Mouse (Mus musculus) embryo, embryonic 10 days (tissue): ENCODE measurements around the gene Rhot1.

Experiments
- DNase-seq: peaks from one replicate; pipeline ENCODE4 v3.0.0-alpha.2; 2015; ENCODE audit warnings: low spot score

Rhot1 gene

GRCm38 (mm10) chr11:80289701-80290445 is 81.1 kb downstream of the Rhot1 start:
- DNase-seq, result peak; percentile 74

GRCm38 (mm10) chr11:80291004-80291403 is 82.2 kb downstream of the Rhot1 start:
- no peak for DNase-seq

DNA sequence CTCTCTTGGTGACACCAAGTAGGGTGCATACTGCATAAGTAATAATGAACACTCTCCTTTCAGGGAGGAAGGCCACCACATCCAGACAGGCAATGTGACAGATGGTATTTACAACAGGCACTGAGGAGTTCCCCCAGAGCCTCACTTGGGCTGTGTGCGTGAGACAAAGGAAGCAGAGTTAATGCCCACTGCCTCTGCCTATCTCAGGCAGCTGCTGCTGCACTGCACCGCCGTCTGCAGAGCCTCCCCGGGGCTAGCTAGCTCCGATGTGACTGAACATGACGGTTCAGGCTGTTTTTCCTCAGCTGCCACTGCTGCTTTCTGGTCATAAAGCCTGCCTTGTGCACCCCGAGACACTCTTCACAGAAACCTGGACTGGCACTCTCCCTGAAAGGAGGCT is 83.6 kb downstream of the Rhot1 start:
- no peak for DNase-seq

GRCm38 (mm10) chr11:80295066-80295465 is 86.2 kb downstream of the Rhot1 start:
- peak; percentile 40 for DNase-seq

DNA sequence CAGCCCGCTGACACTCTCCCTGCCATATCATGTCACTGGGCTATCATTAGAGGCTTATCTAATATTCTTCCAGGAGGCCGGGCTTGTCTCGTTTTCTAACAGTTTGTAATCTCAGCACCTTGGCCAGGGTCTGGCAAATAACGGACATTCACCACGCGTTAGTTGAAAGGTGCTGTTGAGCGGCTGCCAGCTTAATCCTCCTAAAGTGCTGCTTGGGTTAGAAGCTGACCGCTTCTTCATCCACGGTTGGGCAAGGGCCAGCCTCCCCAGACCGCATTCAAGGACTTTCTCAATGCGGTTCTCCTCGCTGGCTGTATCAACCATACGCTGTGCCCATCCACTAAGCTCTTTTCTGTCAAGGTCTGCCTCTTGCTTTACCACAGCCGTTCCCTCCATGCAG is 87.0 kb downstream of the Rhot1 start:
- no peak for DNase-seq

DNA sequence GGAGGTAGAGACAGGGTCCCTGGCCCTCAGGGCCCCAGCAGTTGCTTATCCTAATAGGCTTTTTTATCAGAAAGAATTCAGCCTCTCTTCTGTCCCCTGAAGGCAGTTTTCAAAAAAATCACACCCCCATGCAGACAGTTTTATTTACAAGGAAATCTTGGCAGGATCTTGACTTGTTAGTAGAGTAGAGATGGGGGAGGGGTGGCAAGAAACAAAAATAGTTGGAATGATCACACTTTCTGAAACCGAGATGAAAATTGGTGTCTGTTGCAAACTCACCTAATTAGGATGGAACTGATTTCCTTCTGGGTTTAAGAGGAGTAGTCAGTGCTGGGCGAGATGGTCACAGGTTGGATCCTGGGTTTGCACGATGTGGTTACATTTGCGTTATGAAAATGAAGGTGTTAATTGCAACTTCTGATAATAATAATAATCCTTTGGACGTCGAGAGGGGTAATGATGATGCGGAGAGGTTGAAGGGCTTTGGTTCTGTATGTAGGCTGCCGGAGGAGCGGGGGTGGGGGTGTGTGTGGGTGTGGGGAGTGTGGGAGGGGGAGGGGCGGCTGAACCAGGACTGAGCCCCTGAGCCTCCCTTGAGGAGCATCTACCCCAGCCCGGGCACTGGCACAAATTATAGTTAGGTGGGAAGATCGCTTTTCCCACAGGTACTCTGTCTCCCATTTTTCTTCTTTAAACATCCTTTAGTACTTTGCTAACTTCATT is 90.9 kb downstream of the Rhot1 start:
- no peak for DNase-seq

DNA sequence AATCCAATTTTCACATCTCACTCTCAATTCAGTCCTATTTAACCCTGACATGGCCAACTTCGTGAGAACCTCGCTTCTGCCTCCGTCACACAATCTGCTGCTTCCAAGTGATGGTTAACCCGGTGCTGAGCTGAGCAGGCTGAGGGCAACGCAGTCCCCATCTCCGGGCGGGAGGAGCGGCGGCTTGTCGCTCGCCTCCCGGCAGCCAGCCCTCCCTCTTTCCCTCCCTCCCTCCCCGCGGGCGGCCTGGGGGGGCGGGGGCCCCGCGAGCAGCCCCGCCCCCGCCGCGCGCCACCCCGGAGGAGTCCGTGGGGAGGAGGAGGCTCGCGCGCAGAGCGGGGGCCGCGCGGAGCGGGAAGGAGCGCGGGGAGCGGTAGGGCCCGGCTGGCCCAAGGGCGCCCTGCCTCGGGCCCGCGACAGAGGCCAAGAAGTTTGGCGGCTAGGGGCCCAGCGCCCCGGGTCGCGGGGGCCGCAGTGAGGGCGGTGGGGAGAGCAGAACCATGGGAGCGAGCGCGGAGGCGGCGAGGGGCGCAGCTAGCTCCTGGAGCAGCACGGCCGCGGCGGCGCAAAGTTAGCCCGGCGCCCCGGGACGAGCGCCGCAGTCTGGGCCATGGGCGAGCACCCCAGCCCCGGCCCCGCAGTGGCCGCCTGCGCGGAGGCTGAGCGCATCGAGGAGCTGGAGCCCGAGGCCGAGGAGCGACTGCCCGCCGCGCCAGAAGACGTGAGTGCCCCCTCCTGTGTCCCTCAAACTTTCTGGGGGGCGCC is 91.9 kb downstream of the Rhot1 start, which contains the start of gene Rhbdl3:
TSS of gene Rhbdl3 (plus strand) at position 362 of the 765 bp plus-strand sequence.
- peak; percentile 73 for DNase-seq

GRCm38 (mm10) chr11:80301316-80302045 is 92.7 kb downstream of the Rhot1 start:
- DNase-seq, result peak; percentile 77

GRCm38 (mm10) chr11:80302046-80302390 is 93.2 kb downstream of the Rhot1 start:
- DNase-seq, result no peak

DNA sequence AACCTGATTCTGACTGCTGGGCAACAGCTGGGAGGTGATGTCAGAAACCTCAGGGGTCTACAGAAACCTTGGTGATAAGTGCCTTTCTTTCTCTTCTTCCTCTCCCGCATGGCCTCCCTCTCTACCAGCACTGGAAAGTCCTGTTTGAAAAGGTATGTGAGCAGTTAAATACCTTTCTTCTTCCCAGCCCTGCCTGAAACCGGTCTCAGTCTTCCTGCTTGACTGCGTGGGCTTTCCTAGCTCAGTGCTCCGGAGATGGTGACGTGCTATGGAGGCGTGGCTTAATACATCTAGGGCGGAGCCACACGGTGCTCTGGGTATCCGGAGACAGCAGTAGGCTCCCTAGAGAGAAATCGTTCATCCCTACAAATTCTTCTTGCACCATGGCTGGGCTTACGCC is 93.7 kb downstream of the Rhot1 start:
- DNase-seq, result peak; percentile 90

- DNase-seq, result no peak
Observed at GRCm38 (mm10) chr11:80303746-80304145, 94.9 kb downstream of the Rhot1 start.

DNA sequence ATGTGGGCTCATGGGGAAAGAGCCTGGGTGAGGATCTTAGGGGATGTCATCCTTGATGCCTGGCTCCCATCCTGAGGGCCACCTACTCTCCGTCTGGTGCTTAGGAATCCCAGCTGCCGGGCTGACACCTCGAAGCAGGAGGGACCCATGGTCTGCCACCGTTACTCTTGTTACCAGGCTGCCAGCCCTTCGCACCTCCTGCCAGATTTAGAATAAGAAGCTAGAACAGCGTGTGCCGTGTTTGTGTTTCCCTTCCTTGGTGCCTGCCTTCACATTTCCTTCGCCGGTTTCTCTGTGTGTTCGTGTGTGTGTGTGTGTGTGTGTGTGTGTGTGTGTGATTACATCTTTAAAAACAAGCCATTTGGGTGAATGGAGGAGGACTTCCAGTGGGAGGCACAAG is 96.0 kb downstream of the Rhot1 start:
- no peak for DNase-seq

DNA sequence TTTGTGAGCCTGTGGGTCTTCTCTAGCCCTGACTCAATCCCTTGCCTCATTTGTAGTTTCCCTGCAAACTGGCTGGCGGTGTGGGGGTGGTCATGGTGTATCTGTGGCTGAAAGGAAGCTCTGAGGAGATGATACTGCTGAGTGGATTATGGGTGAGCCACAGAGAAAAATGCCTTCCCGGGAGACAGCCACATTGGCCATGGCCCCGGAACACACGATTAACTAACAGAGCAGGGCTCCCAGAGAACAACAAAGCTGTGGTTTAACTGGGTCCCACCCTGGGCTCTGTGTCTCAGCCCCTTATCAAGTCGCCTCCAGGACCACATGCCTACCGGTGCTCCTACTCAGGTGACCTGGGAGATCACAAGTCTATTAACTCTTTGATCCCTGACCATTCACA is 99.7 kb downstream of the Rhot1 start:
- DNase-seq, result no peak

DNA sequence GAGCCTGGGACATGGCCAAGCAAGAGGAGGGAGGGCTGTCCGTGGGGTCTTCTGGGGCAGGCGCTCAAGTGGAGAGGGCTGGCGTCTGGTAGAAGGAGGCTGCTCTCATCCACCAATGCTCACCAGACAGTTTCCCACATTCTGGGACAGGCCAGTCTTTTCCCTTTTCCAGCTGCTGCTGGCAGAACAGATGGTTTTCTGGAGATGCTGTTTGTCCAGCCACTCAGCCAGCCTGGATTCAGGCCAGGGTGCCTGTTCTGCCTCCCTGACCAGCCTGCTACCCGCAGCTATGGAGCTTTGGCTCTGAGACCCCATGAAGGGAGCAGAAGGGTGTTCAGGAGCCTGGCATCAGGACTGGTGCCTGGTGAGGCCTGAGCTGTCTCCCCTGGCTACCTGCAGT is 102.5 kb downstream of the Rhot1 start:
- DNase-seq, result no peak

GRCm38 (mm10) chr11:80312049-80312448 is 103.2 kb downstream of the Rhot1 start:
- DNase-seq, result no peak

- peak; percentile 69 for DNase-seq
Observed at GRCm38 (mm10) chr11:80312565-80312964, 103.7 kb downstream of the Rhot1 start.

GRCm38 (mm10) chr11:80313462-80313861 is 104.6 kb downstream of the Rhot1 start:
- no peak for DNase-seq

GRCm38 (mm10) chr11:80313944-80314343 is 105.1 kb downstream of the Rhot1 start:
- no peak for DNase-seq

DNA sequence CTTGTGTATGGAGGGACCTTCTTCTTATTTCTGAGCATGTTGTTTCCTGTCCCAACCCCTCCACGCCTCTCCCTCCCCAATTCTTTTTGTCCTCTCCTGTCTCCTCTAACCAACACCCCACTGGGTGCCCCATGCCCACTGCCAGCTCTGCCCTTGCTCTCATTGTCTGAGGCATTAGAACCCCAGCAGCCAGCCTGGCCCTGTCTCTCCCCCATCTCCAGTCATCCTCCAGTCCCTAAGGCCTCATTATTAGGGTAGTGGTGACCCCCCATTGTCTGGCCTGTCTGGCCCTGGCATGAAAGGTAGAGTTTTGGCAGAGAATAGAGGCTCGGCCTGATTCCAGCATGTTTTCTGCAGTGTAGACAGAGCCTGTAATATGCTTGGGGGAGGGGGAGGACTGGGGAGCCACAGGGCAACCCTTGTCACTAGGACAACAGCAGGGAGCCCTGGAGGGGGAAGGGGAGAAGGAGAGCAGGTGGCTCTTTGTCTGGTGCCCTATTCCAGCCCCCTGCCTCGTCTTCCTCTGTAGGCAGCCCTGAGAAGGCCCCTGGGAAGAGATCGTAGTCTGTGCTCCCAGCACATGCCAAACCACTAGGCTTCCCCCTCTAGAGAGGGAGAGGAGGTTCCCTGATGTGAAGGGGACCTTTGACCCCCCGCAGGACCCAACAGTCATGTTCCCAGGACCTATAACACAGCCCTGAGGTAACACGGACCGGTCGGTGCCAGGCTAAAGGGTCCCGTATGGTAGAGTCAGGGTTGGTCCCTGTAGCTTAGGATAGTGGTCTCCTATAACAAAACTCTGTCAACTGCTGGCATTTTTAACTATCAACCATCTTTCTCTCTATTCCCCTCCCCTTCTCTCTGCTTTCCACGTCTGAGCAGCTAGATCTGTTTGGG is 107.2 kb downstream of the Rhot1 start:
- DNase-seq, result no peak
